Mouse (Mus musculus) T-cell, adult 2 months (primary cell): ENCODE measurements around the gene Sumf1.

Experiments
- DNase-seq: peaks from one replicate; pipeline ENCODE4 v3.0.0; 2022; ENCODE audit warnings: low spot score

Sumf1 gene

DNA sequence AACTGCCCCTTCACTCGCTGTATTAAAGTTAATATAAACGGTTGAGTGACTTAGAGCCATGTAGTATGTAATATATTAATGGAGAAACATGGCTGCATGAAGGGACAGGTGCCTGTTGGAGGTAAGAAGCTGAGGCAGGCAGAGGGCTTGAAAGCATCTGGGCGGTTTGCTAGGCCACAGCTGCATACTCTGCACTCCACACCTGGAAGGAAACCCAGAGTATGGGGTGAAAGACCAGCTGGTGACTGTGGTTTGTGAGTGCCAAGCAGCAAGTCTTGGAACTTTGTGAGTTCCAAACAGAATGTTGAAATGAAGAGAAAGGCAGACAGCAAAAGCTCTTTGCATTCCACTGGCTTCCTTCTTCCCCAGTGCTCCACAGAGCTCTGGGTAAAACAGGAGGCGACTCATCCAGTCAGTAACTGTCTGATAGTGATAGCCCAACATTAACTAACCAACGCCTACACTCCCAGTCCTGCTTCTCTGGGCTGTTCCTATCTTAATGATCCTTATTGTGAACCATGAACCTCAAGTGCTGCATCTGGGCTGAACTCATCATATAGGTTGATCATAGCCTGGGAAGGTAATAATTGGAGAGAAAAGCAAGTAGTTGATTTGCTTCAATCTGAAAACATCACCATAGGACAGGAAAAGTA lies 21.7 kb upstream of the Sumf1 start:
- no peak for DNase-seq

DNA sequence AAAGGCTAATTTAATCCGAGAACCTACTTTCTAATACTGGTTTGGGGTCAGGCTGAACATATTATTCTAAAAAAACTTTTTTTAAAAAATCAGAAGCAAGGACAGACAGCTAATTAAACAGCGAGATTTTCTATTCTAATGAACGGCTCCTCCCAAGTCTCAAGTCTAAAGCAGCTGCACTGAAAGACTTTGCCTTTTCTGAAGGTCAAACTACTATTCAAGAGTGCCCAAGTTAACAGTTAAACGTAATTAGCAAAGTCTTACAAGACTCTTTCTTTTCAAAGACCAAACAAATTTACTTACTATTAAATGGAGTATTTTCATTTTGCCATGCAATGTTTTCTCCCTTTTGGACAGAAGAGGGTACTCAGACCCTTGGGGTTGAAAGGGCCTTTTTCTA lies 20.8 kb upstream of the Sumf1 start:
- DNase-seq, result no peak

DNA sequence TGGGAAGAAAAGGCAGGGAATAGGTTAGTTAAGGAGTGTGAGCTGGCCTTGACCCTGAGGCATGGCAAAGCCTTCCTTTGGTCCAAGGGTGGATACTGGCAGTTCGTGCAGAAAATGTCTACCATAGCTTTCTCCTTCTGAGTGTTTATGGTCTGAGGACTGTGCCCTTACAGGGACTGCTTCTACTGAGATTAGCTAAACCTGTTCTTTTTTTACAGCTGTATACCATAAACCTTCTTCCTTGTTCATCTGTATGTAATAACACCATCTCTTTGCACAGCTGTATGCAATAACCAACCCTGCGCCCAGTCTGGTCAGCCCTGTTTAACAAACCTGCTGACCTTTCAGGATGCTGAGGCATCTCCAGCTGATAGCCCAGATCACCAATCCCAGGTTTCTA lies 18.9 kb upstream of the Sumf1 start:
- no peak for DNase-seq

DNA sequence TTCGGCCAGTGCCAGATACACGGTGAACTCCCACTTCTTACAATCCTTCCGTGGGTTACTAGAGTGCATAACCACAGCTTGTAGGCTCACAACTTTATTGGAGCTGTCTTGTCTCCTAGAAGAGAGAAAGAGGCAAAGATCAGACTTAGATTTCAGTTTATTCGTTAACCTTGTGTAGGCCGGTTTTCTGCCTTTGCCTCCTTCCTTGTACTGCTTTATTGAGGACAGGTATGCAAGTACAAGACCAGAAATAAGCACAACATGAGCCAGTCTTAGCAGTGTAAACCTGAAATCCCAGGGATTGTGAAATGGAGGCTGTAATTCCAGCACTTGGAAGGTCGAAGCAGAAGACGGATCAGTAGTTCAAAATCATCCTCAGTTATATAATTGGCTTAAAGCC lies 12.9 kb upstream of the Sumf1 start:
- DNase-seq, result no peak

DNA sequence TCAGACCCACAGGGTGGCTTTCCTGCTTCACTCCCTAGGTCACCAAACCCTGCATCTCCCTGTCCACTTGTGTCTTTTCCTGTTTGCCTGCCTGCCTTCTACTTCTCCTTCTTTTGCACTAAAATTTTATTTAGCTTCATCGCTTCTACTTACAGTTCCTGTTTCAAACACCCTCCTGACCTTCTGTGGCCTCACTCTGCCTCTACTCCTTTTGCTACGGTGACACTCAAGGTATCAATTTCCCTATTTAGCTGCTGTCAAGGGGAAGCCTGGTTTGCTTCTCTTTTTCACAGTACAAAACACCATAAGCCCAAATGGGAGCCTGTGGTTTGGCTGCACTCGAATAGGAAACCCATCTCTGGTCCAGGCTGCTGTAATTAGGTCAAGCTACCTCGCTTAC lies 11.7 kb upstream of the Sumf1 start:
- DNase-seq, result no peak

DNA sequence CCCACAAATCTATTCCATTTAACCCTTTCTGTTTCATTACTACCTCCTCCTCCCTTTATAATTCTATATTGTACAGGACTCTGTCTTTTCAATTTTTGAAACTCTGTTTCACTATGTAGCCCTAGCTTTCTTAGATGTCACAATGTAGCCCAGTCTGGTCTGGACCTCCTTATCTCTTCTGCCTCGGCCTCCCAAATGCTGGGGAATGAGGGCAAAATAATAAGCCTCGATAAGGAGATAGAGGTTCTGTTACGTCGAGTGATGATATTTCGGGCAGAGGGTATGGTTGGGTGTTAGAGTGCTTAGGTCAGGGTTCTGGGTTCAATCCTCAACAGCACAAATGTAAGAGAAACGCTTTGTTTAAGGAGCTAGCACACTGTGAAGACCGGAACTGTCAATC lies 11.3 kb upstream of the Sumf1 start:
- no peak for DNase-seq

DNA sequence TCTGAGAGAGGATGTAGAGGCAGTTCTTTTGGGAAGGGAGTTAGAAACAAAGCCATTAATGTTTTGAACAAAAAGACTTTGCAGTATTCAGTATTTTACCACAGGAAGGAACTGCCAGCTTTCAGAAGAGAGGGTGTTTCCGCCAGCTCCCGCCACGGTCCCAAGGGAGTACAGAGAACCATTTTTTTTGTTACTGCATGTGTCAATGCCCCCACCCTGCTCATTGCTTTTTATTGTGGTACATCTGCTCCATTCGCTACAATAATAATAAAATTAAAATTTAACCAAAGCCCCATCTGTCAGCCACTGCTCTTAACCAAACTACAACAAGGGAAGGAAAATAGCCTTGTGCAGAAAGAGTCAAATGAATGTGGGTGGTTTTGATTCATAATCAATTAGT lies 7.2 kb upstream of the Sumf1 start:
- no peak for DNase-seq

DNA sequence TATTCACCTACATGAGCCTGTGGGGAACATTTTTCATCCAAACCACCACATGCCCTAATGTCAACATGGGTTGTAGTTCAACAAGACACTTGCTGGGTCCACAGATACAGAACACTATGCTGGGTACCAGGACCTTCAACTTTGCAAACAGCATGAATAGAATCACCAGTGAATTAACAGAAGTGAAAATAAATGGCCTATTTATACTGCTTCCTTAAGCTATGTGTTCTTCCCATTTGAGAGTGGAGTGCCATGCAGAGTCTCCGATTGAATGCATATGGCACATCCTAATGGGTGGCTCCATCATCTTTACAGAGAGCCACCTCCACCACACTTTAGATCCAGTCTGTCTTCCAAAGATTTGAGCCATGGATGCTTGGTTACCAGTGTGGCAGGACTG lies 5.3 kb upstream of the Sumf1 start:
- no peak for DNase-seq

DNA sequence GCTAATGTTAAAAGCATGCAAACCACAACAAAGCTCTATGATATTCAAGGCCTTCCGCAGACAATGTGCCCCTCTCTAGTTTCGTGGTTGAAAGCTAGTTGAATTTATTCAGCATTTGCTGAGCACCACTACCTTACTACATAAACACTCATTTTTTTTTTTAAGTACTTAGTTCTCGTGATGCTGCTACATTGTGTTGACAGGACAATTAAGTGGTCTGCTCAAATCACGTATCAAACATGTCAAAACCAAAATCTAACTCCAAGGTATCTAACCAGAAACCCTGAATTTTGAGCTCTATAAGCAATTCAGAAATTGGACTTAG lies 265 bp upstream of the Sumf1 start:
- DNase-seq, result no peak

DNA sequence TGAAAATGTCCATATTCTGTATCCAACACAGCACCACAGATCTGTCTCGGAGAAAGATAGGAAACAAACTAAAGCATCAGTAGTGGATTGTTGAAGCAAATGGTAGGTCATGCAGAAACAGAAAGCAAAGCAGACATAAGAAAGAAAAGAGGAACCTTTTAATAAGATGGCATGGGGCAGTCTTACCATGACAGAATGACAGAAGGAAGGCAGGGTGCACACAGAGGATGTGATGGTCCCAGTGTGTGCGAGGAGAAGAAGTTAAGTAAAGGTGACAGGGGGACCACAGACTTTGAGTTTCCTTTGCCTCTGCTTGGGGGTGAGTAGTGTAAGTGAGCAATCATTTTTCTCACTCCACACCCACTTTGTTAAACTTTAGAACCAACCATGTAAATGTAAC lies 6.3 kb downstream of the Sumf1 start:
- DNase-seq, result no peak

DNA sequence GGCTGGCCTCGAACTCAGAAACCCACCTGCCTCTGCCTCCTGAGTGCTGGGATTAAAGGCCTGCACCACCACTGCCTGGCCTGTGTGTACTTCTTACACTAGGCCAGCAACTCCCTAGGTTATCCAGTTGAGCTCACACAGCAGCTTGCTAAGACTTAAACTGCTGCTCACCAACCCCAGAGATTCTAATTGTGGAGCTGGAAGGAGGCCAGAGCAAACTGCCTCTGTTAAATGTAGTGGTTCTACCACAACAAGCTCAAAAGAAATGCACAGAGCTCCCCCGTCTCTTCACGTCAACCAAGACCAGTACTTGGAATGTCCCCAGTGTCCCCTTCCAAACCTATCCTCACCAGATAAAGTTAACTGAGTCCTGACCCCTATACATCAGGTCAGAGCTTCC lies 11.2 kb downstream of the Sumf1 start:
- no peak for DNase-seq

DNA sequence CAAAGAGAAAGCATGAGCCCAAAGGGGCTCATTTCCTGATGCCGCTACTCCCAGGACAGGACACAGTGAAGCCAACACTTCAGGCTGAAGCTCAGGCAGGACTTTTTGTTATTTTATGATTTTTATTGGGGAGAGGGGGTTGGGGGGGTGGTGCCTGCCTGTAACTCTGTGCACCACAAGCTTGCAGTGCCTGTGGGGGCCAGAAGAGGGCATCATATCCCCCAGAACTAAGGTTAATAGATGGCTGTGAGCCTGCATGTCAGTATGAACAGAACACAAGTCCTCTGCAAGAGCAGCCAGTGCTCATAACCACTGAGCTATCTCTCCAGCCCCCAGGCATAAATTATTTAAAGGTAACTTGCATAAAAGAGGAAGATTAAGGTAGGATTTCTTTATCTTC lies 13.2 kb downstream of the Sumf1 start:
- no peak for DNase-seq

DNA sequence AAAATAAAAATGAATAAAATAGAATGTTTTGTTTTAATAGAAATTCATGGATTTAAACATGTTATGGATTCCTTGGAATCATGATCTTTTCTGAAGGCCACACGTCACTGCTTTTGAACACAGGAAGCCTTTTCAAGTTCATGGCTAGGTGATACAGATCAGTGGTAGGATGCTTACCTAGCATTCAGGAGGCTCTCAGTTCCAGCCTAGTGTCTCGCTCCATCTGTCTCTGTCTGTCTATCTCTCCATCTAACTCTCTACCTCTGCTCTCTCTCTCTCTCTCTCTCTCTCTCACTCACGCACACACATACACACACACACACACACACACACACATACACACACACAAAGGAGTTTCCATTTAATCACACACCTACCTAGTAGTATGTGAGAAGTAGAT lies 15.9 kb downstream of the Sumf1 start:
- peak; percentile 36 for DNase-seq

DNA sequence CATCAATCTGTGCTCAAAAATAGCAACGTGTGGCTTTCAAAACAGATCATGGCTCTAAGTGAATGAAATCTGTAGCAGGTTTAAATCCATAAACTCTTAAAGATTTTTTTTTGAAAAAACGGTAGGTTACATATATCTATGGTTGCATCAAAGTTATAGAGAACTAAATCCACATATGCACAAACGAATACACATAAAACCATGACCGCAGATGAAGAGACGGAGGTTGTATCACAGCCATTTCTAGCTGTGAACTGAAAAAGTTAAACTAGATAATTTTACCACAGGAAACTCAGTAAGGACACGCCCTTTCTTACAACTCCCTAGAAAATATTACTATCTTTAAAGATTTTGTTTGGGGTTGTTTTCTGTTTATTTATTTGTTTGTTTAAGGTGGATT lies 16.7 kb downstream of the Sumf1 start:
- peak; percentile 16 for DNase-seq

DNA sequence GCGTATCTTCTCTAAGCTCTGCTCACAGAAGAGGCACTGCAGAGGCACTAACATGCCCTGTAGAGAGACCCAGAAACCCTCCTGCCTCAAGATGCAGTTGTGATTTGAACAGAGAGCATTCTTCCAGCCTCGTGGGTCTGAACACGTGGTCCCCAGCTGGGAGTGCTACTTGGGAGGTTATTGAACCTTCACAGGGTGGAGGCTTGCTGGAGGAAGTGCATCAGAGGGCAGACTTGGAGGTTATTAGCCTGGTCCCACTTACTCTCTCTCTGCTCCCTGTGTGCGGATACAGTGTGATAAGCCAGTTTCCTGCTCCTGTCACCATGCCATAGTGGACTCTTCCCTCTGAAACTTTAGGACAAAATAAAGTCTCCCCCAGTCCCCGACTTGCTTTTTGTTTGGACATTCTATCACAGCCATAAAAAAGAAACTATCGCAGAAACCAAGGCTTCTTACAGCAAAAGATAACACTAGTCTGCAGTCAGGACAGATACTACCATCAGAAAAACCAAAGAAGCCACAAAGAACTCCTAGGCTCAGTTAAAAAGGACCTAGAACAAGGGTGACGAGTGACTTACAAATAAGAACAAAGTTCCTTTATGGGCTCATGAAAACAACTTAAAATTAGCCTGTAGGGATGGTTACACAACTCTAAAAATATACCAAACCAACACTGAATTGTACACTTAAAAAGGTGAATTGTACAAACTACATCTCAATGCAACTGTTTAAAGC lies 17.3 kb downstream of the Sumf1 start:
- DNase-seq, result peak; percentile 33

DNA sequence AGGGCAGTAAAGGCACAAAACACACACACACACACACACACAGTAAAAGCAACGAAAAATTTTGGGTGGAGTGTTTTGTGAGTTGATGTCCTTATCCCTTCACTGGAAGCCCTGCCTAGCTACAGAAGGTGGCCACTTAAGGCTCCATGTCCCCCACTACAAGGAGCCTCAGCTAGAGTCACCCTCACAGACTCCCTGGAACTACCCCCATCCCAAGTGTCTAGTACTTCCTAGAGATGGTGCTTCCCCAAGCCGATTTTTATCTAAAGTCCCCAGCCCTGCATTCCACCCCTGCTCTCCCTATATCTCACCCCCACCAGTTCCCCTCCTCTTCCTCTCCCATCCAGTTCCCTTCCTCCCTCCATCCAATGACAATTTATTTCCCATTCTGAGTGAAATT lies 19.8 kb downstream of the Sumf1 start:
- DNase-seq, result no peak

DNA sequence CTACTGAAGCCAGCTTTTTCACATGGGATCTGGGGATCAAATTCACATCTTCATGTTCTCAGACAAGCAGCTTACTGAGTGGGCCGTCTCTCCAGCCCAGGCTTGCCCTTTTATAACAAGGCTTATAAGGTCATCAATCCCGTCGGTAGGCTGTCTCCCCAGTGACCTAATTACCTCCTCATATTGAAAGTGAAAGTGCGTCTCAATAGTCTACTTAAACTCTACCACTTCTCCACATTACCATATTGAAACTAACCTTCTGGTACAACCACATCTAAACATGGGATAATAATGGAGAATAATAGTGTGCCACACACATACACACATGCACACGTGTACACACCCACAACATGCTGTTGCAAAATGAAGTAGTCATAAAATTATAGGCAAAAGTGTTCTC lies 20.4 kb downstream of the Sumf1 start:
- peak; percentile 27 for DNase-seq

DNA sequence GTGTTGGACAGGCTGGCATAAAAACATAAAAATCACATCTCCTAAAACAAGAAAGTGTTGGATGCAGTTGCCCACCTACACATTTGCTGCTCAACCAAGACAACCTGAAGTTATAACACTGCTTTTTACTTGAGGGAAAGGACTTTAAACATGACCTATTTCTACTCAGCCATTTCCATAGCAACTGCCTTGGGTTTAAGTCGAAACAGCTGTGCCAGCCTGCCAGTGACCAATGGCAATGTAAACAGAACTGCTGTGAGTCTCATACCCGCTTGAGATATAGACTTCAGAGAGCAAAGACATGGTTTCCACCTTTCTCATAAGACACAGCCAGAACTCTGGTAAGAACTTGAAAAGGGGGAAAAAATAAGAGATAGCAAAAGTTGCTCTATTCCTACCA lies 24.8 kb downstream of the Sumf1 start:
- no peak for DNase-seq

DNA sequence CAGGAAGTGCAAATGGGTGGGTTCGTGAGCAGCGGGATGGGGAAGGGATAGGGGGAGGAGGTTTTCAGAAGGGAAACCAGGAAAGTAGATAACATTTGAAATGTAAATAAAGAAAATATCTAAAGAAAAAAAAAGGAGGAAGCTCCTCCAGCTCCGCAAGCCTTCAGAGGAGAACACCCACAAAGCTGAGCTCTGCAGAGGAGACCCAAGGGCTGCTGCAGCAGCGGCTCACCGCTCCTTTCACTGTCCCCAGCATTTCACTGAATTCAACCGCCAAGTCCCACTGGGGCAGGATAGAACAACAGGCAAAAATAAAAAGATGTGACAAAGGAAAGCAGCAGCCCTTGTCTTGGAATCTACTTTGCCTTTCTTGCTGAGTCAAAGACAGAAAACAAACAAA lies 28.5 kb downstream of the Sumf1 start:
- no peak for DNase-seq

DNA sequence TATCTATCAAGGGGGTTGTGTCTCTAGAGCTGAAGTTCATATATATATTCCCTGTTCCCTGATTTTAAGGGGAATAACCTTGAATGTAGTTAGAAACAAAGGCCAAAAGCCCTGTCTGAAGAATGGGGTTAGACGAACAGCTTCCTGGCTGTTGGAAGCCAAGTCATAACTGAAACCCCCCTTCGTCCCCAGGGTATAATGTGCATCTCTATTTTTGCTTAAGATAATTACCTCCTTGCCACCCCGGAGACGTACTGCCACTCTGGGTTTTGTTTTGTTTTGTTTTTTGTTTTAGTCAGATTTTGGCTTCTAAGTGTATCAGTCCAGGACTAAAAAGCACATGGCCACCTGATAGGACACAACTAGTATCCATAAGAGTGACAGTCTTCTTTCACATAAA lies 31.1 kb downstream of the Sumf1 start:
- DNase-seq, result no peak

DNA sequence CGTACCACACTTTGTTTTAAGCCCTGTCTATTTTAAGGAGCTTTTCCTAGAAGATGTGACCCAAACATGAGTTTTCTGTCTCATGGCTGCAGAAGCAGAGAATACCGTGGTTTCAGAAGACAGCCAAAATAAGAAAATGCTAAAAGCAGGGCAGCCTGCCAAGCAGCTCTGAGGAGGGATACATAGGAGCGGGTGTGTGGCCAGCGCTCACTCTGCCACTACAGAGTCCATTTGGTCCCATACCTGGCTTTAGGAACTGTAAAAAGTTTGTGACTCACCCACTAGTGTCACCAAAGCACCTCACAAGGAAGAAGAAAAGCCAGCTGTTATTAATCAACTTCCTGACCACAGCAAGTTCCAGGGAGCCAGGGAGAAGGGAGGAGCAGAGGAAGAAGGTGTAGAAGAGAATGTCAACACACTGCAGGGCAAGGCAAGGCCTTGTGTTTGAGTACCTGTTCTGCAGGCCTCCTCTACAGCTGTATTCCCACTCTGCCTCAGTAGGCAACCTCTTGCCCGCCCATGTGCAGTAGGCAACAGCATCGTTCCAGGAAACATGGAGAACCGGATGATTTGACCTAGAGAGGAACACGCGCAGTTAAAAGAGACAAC lies 32.6 kb downstream of the Sumf1 start:
- DNase-seq, result no peak

DNA sequence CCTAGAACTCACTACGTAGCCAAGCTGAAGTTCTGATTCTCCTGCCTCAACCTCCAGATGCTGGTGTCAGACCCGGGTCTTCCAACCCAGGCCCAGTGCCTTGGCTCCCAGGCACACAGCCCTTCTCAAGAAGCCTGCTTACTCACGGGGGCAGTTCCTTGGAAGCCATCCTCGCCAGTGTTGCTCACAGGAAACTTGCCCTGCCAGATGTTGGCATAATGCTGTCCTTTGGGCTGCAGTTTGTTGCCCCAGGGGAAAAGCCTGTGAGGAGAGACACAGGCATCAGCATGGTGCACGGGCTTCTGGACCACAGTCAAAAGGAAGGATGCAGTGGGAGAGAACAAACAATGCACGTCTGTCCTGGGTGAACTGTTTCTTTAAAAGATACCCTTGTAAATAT lies 33.3 kb downstream of the Sumf1 start:
- DNase-seq, result no peak

DNA sequence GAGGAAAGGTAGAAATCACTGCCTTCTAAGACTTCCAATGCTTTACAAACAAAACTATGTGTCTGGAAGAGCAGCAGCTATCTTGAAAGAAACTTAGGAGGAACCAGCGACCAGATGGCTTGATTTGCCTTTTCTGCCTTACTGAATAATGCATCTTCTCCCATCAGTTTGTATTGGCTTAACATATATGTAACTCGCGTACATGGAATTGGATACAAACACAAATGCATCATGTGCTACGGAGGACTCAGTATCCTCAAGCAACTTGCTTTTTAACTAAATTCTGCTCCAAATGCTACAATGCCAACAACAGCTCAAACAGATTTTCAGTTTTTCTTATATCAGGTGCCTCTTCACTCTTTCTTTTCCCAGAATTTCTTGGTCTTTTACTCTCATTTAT lies 36.1 kb downstream of the Sumf1 start:
- no peak for DNase-seq

DNA sequence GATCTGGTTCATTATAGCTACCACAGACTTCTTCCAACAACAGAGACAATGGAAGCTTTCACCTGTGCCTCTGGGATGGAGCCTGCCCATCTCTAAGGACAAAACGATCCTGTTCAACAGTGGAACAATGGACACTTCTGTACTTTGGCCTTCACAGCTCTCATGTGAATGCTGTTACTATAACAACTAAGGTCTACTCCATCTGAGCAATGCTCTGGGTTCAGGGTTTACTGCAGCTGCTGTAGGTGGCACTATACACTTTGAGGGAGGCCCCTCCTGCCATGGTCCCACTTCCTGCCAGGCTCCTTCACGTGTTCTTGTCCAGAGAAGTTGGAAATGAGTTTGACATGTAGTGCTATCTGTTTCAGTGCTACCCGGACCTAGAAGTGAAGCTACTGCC lies 36.9 kb downstream of the Sumf1 start:
- no peak for DNase-seq
